Mouse (Mus musculus): ENCODE measurements around the gene Fbxo21. TPM values are rescaled to one million over a fixed set of nuclear protein-coding genes. Genes with fewer than 3 reads are reported as not detected.

Fbxo21 gene
- polyA plus RNA-seq, 1 experiment, result 67.4 TPM

GRCm38 (mm10) chr5:118031508-118031907 is 55.0 kb downstream of the Fbxo21 start:
- 53% methylated on average over 4 of the region's 4 CpGs for WGBS
- TF ChIP-seq CTCF (conservative IDR thresholded peaks at IDR 0.05; ENCODE audit: insufficient read depth, insufficient read length, low read depth, low read length) (no peak), POLR2A (IDR thresholded peaks at IDR 0.05; ENCODE audit: low read depth, low read length) (no peak)
- Histone ChIP-seq H3K4me3 (ENCODE audit: insufficient read depth, low read depth, low read length) (no peak overlapping the region), H3K27me3 (replicated peaks; ENCODE audit: control insufficient read depth, insufficient read depth, low read length) (no peaks in the 10 kb centered on the region), H3K36me3 (ENCODE audit: control insufficient read depth, insufficient read depth, low read length) (no peaks in the 10 kb centered on the region), H3K27ac (ENCODE audit: insufficient read depth, low read depth, low read length) (no peak overlapping the region), H3K4me1 (ENCODE audit: control insufficient read depth, insufficient read depth, low read length) (no peaks in the 10 kb centered on the region)
- DNase-seq, result no peak

GRCm38 (mm10) chr5:118033328-118033727 is 56.8 kb downstream of the Fbxo21 start:
- Histone ChIP-seq H3K27me3 (replicated peaks; ENCODE audit: control insufficient read depth, insufficient read depth, low read length) (no peaks in the 10 kb centered on the region), H3K4me3 (ENCODE audit: insufficient read depth, low read depth, low read length) (no peak overlapping the region), H3K36me3 (ENCODE audit: control insufficient read depth, insufficient read depth, low read length) (no peaks in the 10 kb centered on the region), H3K27ac (ENCODE audit: insufficient read depth, low read depth, low read length) (no peak overlapping the region), H3K4me1 (ENCODE audit: control insufficient read depth, insufficient read depth, low read length) (0 out of 2 replicates have a peak, but pooled peaks cover 2% of the 10 kb centered on the region)
- WGBS, result 41% methylated on average over 4 of the region's 4 CpGs
- TF ChIP-seq POLR2A (IDR thresholded peaks at IDR 0.05; ENCODE audit: low read depth, low read length) (no peak), CTCF (conservative IDR thresholded peaks at IDR 0.05; ENCODE audit: insufficient read depth, insufficient read length, low read depth, low read length) (no peak)
- no peak for DNase-seq

- Histone ChIP-seq H3K36me3 (ENCODE audit: control insufficient read depth, insufficient read depth, low read length) (no peaks in the 10 kb centered on the region), H3K27me3 (replicated peaks; ENCODE audit: control insufficient read depth, insufficient read depth, low read length) (no peaks in the 10 kb centered on the region), H3K4me1 (ENCODE audit: control insufficient read depth, insufficient read depth, low read length) (0 out of 2 replicates have a peak, but pooled peaks cover 2% of the 10 kb centered on the region), H3K27ac (ENCODE audit: insufficient read depth, low read depth, low read length) (no peak overlapping the region), H3K4me3 (ENCODE audit: insufficient read depth, low read depth, low read length) (no peak overlapping the region)
- WGBS, result 67% methylated on average over 6 of the region's 6 CpGs
- TF ChIP-seq POLR2A (IDR thresholded peaks at IDR 0.05; ENCODE audit: low read depth, low read length) (no peak), CTCF (conservative IDR thresholded peaks at IDR 0.05; ENCODE audit: insufficient read depth, insufficient read length, low read depth, low read length) (no peak)
- DNase-seq, result no peak
Measured at GRCm38 (mm10) chr5:118033740-118034139, 57.2 kb downstream of the Fbxo21 start.

GRCm38 (mm10) chr5:118034632-118035031 is 58.1 kb downstream of the Fbxo21 start:
- WGBS, result 95% methylated on average over 1 of the region's 1 CpGs
- no peak overlapping the region for H3K27ac ChIP-seq (ENCODE audit: insufficient read depth, low read depth, low read length)
- no peak for TF ChIP-seq CTCF (conservative IDR thresholded peaks at IDR 0.05; ENCODE audit: insufficient read depth, insufficient read length, low read depth, low read length)
- no peak for TF ChIP-seq POLR2A (IDR thresholded peaks at IDR 0.05; ENCODE audit: low read depth, low read length)
- no peak for DNase-seq
- no peaks in the 10 kb centered on the region for H3K36me3 ChIP-seq (ENCODE audit: control insufficient read depth, insufficient read depth, low read length)
- 0 out of 2 replicates have a peak, but pooled peaks cover 2% of the 10 kb centered on the region for H3K4me1 ChIP-seq (ENCODE audit: control insufficient read depth, insufficient read depth, low read length)
- H3K4me3 ChIP-seq (ENCODE audit: insufficient read depth, low read depth, low read length), result no peak overlapping the region
- no peaks in the 10 kb centered on the region for H3K27me3 ChIP-seq (replicated peaks; ENCODE audit: control insufficient read depth, insufficient read depth, low read length)

- no peak overlapping the region for H3K27ac ChIP-seq (ENCODE audit: insufficient read depth, low read depth, low read length)
Measured at GRCm38 (mm10) chr5:118035786-118036185, 59.3 kb downstream of the Fbxo21 start.

GRCm38 (mm10) chr5:118036888-118037797 is 60.6 kb downstream of the Fbxo21 start:
- no peaks in the 10 kb centered on the region for H3K27me3 ChIP-seq (replicated peaks; ENCODE audit: control insufficient read depth, insufficient read depth, low read length)
- no peak for TF ChIP-seq POLR2A (IDR thresholded peaks at IDR 0.05; ENCODE audit: low read depth, low read length)
- TF ChIP-seq CTCF (conservative IDR thresholded peaks at IDR 0.05; ENCODE audit: insufficient read depth, insufficient read length, low read depth, low read length), result no peak
- 42% methylated on average over 25 of the region's 25 CpGs for WGBS
- no peak for DNase-seq
- H3K27ac ChIP-seq (ENCODE audit: insufficient read depth, low read depth, low read length), result no peak overlapping the region
- H3K4me1 ChIP-seq (ENCODE audit: control insufficient read depth, insufficient read depth, low read length), result 0 out of 2 replicates have a peak, but pooled peaks cover 2% of the 10 kb centered on the region
- no peak overlapping the region for H3K4me3 ChIP-seq (ENCODE audit: insufficient read depth, low read depth, low read length)
- no peaks in the 10 kb centered on the region for H3K36me3 ChIP-seq (ENCODE audit: control insufficient read depth, insufficient read depth, low read length)

More at GRCm38 (mm10) chr5:118035786-118036185, 59.3 kb downstream of the Fbxo21 start:
- Histone ChIP-seq H3K36me3 (ENCODE audit: control insufficient read depth, insufficient read depth, low read length) (no peaks in the 10 kb centered on the region), H3K4me1 (ENCODE audit: control insufficient read depth, insufficient read depth, low read length) (0 out of 2 replicates have a peak, but pooled peaks cover 2% of the 10 kb centered on the region), H3K4me3 (ENCODE audit: insufficient read depth, low read depth, low read length) (no peak overlapping the region), H3K27me3 (replicated peaks; ENCODE audit: control insufficient read depth, insufficient read depth, low read length) (no peaks in the 10 kb centered on the region)
- no peak for DNase-seq
- WGBS, result 39% methylated on average over 3 of the region's 3 CpGs
- no peak for TF ChIP-seq CTCF (conservative IDR thresholded peaks at IDR 0.05; ENCODE audit: insufficient read depth, insufficient read length, low read depth, low read length)
- no peak for TF ChIP-seq POLR2A (IDR thresholded peaks at IDR 0.05; ENCODE audit: low read depth, low read length)

Measured in kidney, adult 2 months (tissue).